Mouse (Mus musculus) brain, embryonic 14.5 days (tissue): ENCODE measurements around the gene Zfp663.

Source experiments
- CTCF ChIP-seq: fragments of 200-500 bp; IDR thresholded peaks from 2 replicates; pipeline ENCODE4 v1.5.1; 2012; ENCODE audit warnings: inconsistent platforms, mild to moderate bottlenecking, moderate library complexity, borderline replicate concordance; ENCODE audit not compliant: insufficient read depth, insufficient read length; ENCODE audit errors: extremely low read depth
- POLR2A ChIP-seq: fragments of 200-500 bp; IDR thresholded peaks from 2 replicates; pipeline ENCODE4 v1.6.1; 2012; ENCODE audit warnings: mild to moderate bottlenecking, inconsistent platforms, borderline replicate concordance; ENCODE audit not compliant: poor library complexity, insufficient read depth, insufficient read length, severe bottlenecking; ENCODE audit errors: extremely low read depth

- TF ChIP-seq CTCF = no peak
- TF ChIP-seq POLR2A = no peak
Observed at GRCm38 (mm10) chr2:165312381-165312780, 56.1 kb downstream of the Zfp663 start.
